Mouse (Mus musculus) cortical plate, adult 2 months (tissue): Measurements from ENCODE around the gene Ngdn.

Experiments used
- CTCF ChIP-seq: fragments of 200-500 bp; IDR thresholded peaks from 2 replicates; pipeline ENCODE4 v1.5.1; 2011; ENCODE audit warnings: mild to moderate bottlenecking, control low read depth, low read length; ENCODE audit not compliant: insufficient read depth; ENCODE audit errors: extremely low read depth
- POLR2A ChIP-seq: fragments of 200-500 bp; IDR thresholded peaks from 2 replicates; pipeline ENCODE4 v1.6.1; 2011; ENCODE audit warnings: mild to moderate bottlenecking, low read length, control low read depth; ENCODE audit not compliant: insufficient read depth; ENCODE audit errors: extremely low read depth

GRCm38 (mm10) chr14:55065391-55065790 lies 50.1 kb downstream of the Ngdn start:
- TF ChIP-seq CTCF (no peak), POLR2A (no peak)
